Mouse (Mus musculus) bone marrow, adult 2 months (tissue): Measurements from ENCODE around the gene Sbk2. TPM values are rescaled to one million over a fixed set of nuclear protein-coding genes. Genes with fewer than 3 reads are reported as not detected.

Source experiments
- H3K27ac ChIP-seq: fragments of 200-500 bp; 2 replicates; pipeline ENCODE4 v1.5.1; 2012; ENCODE audit warnings: low read depth, mild to moderate bottlenecking, control low read depth, inconsistent platforms, low read length; ENCODE audit not compliant: control insufficient read depth, poor library complexity, insufficient read depth
- H3K4me1 ChIP-seq: fragments of 200-500 bp; 2 replicates; pipeline ENCODE4 v1.6.1; 2011; ENCODE audit warnings: low read length; ENCODE audit not compliant: control insufficient read depth, insufficient read depth
- H3K4me3 ChIP-seq: fragments of 200-500 bp; replicated peaks from 2 replicates; pipeline ENCODE3; 2011; ENCODE audit warnings: mild to moderate bottlenecking, low read depth, low read length, control low read depth; ENCODE audit not compliant: control insufficient read depth
- CTCF ChIP-seq: fragments of 200-500 bp; IDR thresholded peaks from 2 replicates; pipeline ENCODE4 v1.5.1; 2011; ENCODE audit warnings: low read length, control low read depth; ENCODE audit not compliant: control insufficient read depth, insufficient read depth
- POLR2A ChIP-seq: fragments of 200-500 bp; IDR thresholded peaks from 2 replicates; pipeline ENCODE4 v1.6.1; 2011; ENCODE audit warnings: low read depth, mild to moderate bottlenecking, control low read depth, low read length, borderline replicate concordance; ENCODE audit not compliant: control insufficient read depth
- WGBS: fragments of 180-500 bp; shearing (Covaris S2); methylation state at CpG from one replicate; pipeline ENCODE4 v1.1.7; 2018; 5-methylcytosine and 5-hydroxymethylcytosine counted together
- polyA plus RNA-seq: library from polyadenylated mRNA; stranded (reverse); fragments of >200 nt; gene quantifications from 2 replicates; pipeline ENCODE4 v1.2.4, GENCODE M21; 2011; ENCODE audit warnings: low replicate concordance; ENCODE audit not compliant: missing spikeins, insufficient read depth, insufficient read length

Gene Sbk2
- polyA plus RNA-seq, 1 experiment, result not detected

DNA sequence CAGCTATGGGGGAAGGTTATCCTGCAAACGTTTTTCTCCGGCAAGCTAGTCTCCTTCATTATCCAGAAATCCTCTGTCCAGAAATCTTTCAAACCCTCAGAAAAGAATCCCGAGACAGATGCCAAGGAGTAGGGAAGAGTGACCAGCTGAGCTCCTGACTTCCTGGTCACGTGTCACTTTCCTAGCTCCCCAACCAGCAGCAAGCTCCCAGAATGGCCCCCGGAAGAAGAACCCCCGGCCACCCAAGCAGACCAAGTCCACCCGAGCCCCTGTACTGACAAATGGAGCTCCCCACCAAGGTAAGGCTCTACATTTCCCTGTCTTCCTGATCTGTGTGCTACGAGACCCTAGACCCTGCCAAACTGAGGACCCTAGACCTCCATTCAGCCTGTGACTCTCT lies 36.5 kb downstream of the Sbk2 start:
- TF ChIP-seq POLR2A, result no peak
- TF ChIP-seq CTCF, result no peak
- 58% methylated on average over 8 of the region's 8 CpGs for WGBS
- H3K4me3 ChIP-seq, result no peak overlapping the region
- no peak overlapping the region for H3K27ac ChIP-seq
- H3K4me1 ChIP-seq, result no peaks in the 10 kb centered on the region

DNA sequence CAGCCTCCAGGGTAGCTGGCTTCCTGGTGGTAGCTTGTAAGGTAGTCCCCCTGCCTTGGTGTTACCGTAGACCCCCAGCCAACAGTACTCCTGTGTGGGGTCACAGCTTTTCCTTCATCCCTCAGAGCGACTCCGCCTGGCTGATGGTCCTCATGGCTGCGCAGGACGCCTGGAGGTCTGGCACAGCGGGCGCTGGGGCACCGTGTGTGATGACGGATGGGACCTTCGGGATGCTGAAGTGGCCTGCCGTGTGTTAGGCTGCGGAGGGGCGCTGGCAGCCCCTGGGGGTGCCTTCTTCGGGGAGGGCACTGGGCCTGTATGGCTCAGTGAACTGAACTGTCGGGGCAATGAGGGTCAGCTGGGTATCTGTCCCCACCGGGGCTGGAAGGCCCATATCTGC lies 37.4 kb downstream of the Sbk2 start:
- WGBS, result 74% methylated on average over 16 of the region's 16 CpGs
- TF ChIP-seq POLR2A, result no peak
- TF ChIP-seq CTCF, result no peak
- Histone ChIP-seq H3K4me3 (no peak overlapping the region), H3K27ac (no peak overlapping the region), H3K4me1 (no peaks in the 10 kb centered on the region)

DNA sequence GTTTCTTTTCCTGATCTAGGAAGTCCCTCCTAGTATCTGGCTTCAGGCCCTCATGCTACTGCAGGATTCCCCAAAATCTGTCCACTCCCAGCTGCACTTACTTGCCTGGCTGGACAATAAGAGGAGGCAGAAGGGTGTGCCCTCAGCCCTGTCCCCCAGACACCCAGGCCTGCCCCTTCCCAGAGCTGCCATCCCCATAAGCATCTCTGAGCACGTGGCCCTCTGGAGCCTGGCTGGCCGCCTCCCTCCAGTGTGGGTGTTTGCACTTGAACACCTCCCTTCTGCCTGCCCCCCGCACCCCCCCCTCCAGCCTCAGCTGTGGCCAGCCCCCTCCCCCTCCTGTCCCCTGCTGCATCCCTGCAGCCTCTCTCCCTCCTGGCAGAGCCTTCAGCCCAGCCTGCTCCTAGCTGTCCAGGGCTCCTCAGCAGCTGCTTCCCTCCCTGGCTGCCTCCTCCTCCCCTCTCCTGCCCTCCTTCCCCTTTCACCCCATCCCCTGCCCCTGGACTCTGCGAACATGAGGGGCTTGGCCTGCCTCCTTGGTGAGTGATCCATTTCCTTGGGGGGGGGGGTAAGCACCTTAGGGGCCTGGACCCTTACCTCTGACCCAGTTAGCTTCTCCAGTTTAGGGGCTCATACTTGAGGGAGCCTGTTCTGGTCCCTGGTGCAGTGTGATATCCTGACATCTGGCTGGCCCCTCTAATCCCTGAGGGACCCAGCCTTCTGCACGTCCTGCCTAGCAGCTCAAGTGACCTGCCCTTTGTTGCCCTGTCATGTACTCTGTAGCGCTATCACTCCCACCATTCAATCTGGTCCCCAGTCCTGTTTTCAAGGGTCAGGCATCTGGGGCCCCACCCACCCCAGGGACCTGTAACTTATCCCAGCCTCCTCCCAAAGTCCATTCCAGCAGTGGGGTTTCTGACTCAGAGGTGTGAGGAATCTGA lies 38.5 kb downstream of the Sbk2 start, which contains the start of gene Ssc5d:
TSS of gene Ssc5d (plus strand) at position 345 of the 941 bp plus-strand sequence.
- Histone ChIP-seq H3K27ac (no peak within 1 kb of the TSS), H3K4me3 (no peak within 1 kb of the TSS), H3K4me1 (no peaks in the 10 kb centered on the region)
- 36% methylated on average over 5 of the region's 6 CpGs for WGBS
- no peak for TF ChIP-seq POLR2A
- TF ChIP-seq CTCF, result no peak

GRCm38 (mm10) chr7:4924891-4925301 lies 39.3 kb downstream of the Sbk2 start:
- no peak for TF ChIP-seq POLR2A
- no peak for TF ChIP-seq CTCF
- Histone ChIP-seq H3K4me1 (no peaks in the 10 kb centered on the region), H3K27ac (no peak overlapping the region), H3K4me3 (no peak overlapping the region)
- 14% methylated on average over 4 of the region's 4 CpGs for WGBS

DNA sequence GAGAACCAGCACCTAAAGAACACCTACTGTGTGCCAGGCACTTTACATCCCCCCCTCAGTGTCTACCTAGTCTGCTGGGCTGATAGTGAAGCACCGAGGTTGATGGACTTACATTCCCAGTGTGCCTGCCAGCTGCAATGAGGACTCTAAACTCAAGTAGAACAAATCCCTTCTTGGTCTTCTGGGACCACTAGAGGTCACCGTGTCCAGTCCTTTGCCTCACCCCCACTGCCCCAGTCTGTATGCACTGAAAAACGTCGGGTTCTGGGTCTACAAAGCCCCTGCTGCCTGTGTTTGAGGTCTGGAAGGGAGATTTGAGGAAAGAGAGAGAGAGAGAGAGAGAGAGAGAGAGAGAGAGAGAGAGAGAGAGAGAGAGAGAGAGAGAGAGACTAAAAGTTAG lies 39.7 kb downstream of the Sbk2 start:
- TF ChIP-seq POLR2A (no peak), CTCF (no peak)
- Histone ChIP-seq H3K27ac (no peak overlapping the region), H3K4me3 (no peak overlapping the region), H3K4me1 (no peaks in the 10 kb centered on the region)
- WGBS, result 3% methylated on average over 4 of the region's 4 CpGs

DNA sequence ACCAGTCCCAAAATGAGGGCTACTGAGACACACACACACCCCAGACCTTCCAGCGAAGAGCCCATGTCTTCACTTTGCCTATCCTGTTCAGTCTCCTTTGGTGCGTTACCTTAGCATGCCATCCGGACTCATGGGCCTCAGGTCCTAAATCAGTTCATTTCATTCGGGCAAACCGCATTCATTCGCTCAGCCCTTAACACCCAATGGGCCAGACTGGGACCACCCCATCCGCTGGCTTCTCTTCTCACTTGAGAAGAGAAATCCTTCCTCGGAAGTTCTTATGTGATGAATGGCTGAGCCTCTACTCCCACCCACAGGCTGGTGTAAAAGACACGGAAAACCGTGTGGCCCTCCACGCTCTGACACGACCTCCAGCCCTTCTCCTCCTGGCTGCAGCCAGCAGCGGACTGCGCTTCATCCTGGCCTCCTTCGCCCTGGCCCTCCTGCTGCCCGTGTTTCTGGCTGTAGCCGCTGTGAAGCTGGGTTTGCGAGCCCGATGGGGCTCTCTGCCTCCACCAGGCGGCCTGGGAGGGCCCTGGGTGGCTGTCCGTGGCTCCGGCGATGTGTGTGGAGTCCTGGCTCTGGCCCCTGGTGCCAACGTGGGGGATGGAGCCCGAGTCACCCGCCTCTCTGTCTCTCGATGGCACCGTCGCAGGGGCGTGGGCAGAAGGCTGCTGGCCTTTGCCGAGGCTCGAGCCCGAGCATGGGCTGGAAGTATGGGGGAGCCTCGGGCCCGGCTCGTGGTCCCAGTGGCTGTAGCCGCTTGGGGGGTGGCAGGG lies 40.4 kb downstream of the Sbk2 start:
- TF ChIP-seq CTCF (no peak), POLR2A (no peak)
- Histone ChIP-seq H3K27ac (no peak overlapping the region), H3K4me3 (no peak overlapping the region), H3K4me1 (no peaks in the 10 kb centered on the region)
- 7% methylated on average over 37 of the region's 37 CpGs for WGBS

GRCm38 (mm10) chr7:4922931-4923565 lies 41.2 kb downstream of the Sbk2 start:
- TF ChIP-seq POLR2A (no peak), CTCF (no peak)
- Histone ChIP-seq H3K4me3 (no peak overlapping the region), H3K27ac (no peak overlapping the region), H3K4me1 (no peaks in the 10 kb centered on the region)
- WGBS, result 2% methylated on average over 14 of the region's 14 CpGs

GRCm38 (mm10) chr7:4922508-4922907 lies 41.7 kb downstream of the Sbk2 start:
- Histone ChIP-seq H3K4me3 (no peak overlapping the region), H3K27ac (no peak overlapping the region), H3K4me1 (no peaks in the 10 kb centered on the region)
- TF ChIP-seq POLR2A, result no peak
- TF ChIP-seq CTCF, result no peak
- WGBS, result 2% methylated on average over 14 of the region's 14 CpGs
